Mouse (Mus musculus): Measurements from ENCODE around the gene Exoc2. TPM values are rescaled to one million over a fixed set of nuclear protein-coding genes. Genes with fewer than 3 reads are reported as not detected.

Exoc2 gene
- total and polyA plus RNA-seq, 3 experiments, result 6.9 to 46.6 (median 44.7) TPM

- Histone ChIP-seq H3K9me3 (replicated peaks) (no peaks in the 10 kb centered on the region), H3K4me1 (ENCODE audit: insufficient read depth, low read depth, low read length) (no peaks in the 10 kb centered on the region), H3K4me3 (ENCODE audit: low read depth, low read length) (no peak overlapping the region), H3K36me3 (replicated peaks) (peaks cover 58% of the 10 kb centered on the region), H3K27me3 (ENCODE audit: insufficient read depth, low read length) (no peaks in the 10 kb centered on the region)
- TF ChIP-seq TAL1 (conservative IDR thresholded peaks at IDR 0.05; ENCODE audit: low read depth, low read length) (no peak), GATA2 (IDR thresholded peaks at IDR 0.05; ENCODE audit: borderline replicate concordance, low read depth, low read length) (no peak), GATA1 (IDR thresholded peaks at IDR 0.05; ENCODE audit: borderline replicate concordance, low read length) (no peak), CTCF (IDR thresholded peaks at IDR 0.05; ENCODE audit: low read depth, low read length) (no peak), POLR2AphosphoS5 (IDR thresholded peaks at IDR 0.05; ENCODE audit: insufficient replicate concordance, low read depth, low read length) (no peak)
- ATAC-seq (ENCODE audit: extremely low read depth, insufficient number of reproducible peaks, low FRiP score, poor library complexity, severe bottlenecking) (no peak), DNase-seq (ENCODE audit: low spot score) (no peak)
Measured at GRCm38 (mm10) chr13:30840700-30841099, 133.2 kb downstream of the Exoc2 start.

GRCm38 (mm10) chr13:30836342-30836741 lies 137.6 kb downstream of the Exoc2 start:
- H3K36me3 ChIP-seq (replicated peaks), result peaks cover 55% of the 10 kb centered on the region
- H3K4me1 ChIP-seq (ENCODE audit: insufficient read depth, low read depth, low read length), result no peaks in the 10 kb centered on the region
- no peaks in the 10 kb centered on the region for H3K9me3 ChIP-seq (replicated peaks)
- no peak overlapping the region for H3K4me3 ChIP-seq (ENCODE audit: low read depth, low read length)
- TF ChIP-seq CTCF (IDR thresholded peaks at IDR 0.05; ENCODE audit: low read depth, low read length), result no peak
- no peak for TF ChIP-seq GATA1 (IDR thresholded peaks at IDR 0.05; ENCODE audit: borderline replicate concordance, low read length)
- no peak for TF ChIP-seq GATA2 (IDR thresholded peaks at IDR 0.05; ENCODE audit: borderline replicate concordance, low read depth, low read length)
- TF ChIP-seq TAL1 (conservative IDR thresholded peaks at IDR 0.05; ENCODE audit: low read depth, low read length), result no peak
- TF ChIP-seq POLR2AphosphoS5 (IDR thresholded peaks at IDR 0.05; ENCODE audit: insufficient replicate concordance, low read depth, low read length), result no peak
- DNase-seq (ENCODE audit: low spot score) (no peak), ATAC-seq (ENCODE audit: extremely low read depth, insufficient number of reproducible peaks, low FRiP score, poor library complexity, severe bottlenecking) (no peak)
- H3K27me3 ChIP-seq (ENCODE audit: insufficient read depth, low read length), result no peaks in the 10 kb centered on the region

DNA sequence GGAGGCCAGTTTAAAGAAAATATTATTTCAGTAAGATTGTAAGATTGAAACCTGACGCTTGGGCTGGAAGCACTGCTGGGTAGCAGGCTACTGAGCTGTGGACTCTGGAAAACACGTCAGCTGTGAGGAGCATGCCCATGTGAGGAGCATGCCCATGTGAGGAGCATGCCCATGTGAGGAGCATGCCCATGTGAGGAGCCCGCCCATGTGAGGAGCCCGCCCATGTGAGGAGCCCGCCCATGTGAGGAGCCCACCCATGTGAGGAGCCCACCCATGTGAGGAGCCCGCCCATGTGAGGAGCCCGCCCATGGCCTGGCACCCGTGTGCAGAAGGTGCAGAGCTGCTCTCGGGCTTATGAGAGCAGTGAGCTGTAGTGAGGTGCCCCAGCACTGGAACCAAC lies 139.0 kb downstream of the Exoc2 start:
- TF ChIP-seq GATA2 (IDR thresholded peaks at IDR 0.05; ENCODE audit: borderline replicate concordance, low read depth, low read length) (no peak), TAL1 (conservative IDR thresholded peaks at IDR 0.05; ENCODE audit: low read depth, low read length) (no peak)
- Histone ChIP-seq H3K9me3 (replicated peaks) (no peaks in the 10 kb centered on the region), H3K4me3 (ENCODE audit: low read depth, low read length) (no peak overlapping the region), H3K27me3 (ENCODE audit: insufficient read depth, low read length) (no peaks in the 10 kb centered on the region), H3K36me3 (replicated peaks) (peaks cover 56% of the 10 kb centered on the region), H3K4me1 (ENCODE audit: insufficient read depth, low read depth, low read length) (no peaks in the 10 kb centered on the region)
- ATAC-seq (ENCODE audit: extremely low read depth, insufficient number of reproducible peaks, low FRiP score, poor library complexity, severe bottlenecking), result no peak
- DNase-seq (ENCODE audit: low spot score), result no peak

DNA sequence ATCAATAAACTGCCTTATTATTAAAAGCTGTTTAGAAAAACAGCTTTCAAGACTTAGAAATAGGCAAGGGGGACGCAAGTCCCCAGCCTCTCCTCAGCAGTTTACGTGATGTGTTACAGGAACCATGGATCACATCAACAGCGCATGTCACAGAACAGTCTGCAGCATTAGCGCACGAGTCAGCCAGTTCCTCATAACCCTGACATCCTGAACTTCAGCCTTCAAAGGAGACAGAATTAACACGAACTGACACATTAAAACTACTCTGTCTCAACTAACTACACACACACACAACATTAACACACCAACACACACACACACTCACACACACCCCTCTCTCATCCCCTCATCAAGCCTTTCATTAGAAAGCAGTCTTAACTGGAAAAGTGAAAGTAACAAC lies 139.5 kb downstream of the Exoc2 start:
- no peaks in the 10 kb centered on the region for H3K4me1 ChIP-seq (ENCODE audit: insufficient read depth, low read depth, low read length)
- no peaks in the 10 kb centered on the region for H3K9me3 ChIP-seq (replicated peaks)
- TF ChIP-seq GATA1 (IDR thresholded peaks at IDR 0.05; ENCODE audit: borderline replicate concordance, low read length) (no peak), CTCF (IDR thresholded peaks at IDR 0.05; ENCODE audit: low read depth, low read length) (no peak), GATA2 (IDR thresholded peaks at IDR 0.05; ENCODE audit: borderline replicate concordance, low read depth, low read length) (no peak), POLR2AphosphoS5 (IDR thresholded peaks at IDR 0.05; ENCODE audit: insufficient replicate concordance, low read depth, low read length) (no peak), TAL1 (conservative IDR thresholded peaks at IDR 0.05; ENCODE audit: low read depth, low read length) (no peak)
- H3K4me3 ChIP-seq (ENCODE audit: low read depth, low read length), result no peak overlapping the region
- peaks cover 55% of the 10 kb centered on the region for H3K36me3 ChIP-seq (replicated peaks)
- DNase-seq (ENCODE audit: low spot score), result no peak
- no peaks in the 10 kb centered on the region for H3K27me3 ChIP-seq (ENCODE audit: insufficient read depth, low read length)
- ATAC-seq (ENCODE audit: extremely low read depth, insufficient number of reproducible peaks, low FRiP score, poor library complexity, severe bottlenecking), result no peak

GRCm38 (mm10) chr13:30833476-30834149 lies 140.3 kb downstream of the Exoc2 start:
- TF ChIP-seq GATA2 (IDR thresholded peaks at IDR 0.05; ENCODE audit: borderline replicate concordance, low read depth, low read length) (no peak), GATA1 (IDR thresholded peaks at IDR 0.05; ENCODE audit: borderline replicate concordance, low read length) (no peak), CTCF (IDR thresholded peaks at IDR 0.05; ENCODE audit: low read depth, low read length) (no peak), POLR2AphosphoS5 (IDR thresholded peaks at IDR 0.05; ENCODE audit: insufficient replicate concordance, low read depth, low read length) (no peak), TAL1 (conservative IDR thresholded peaks at IDR 0.05; ENCODE audit: low read depth, low read length) (no peak)
- peaks cover 53% of the 10 kb centered on the region for H3K36me3 ChIP-seq (replicated peaks)
- ATAC-seq (ENCODE audit: extremely low read depth, insufficient number of reproducible peaks, low FRiP score, poor library complexity, severe bottlenecking) (no peak), DNase-seq (ENCODE audit: low spot score) (no peak)
- no peaks in the 10 kb centered on the region for H3K4me1 ChIP-seq (ENCODE audit: insufficient read depth, low read depth, low read length)
- no peaks in the 10 kb centered on the region for H3K27me3 ChIP-seq (ENCODE audit: insufficient read depth, low read length)
- H3K4me3 ChIP-seq (ENCODE audit: low read depth, low read length), result no peak overlapping the region
- no peaks in the 10 kb centered on the region for H3K9me3 ChIP-seq (replicated peaks)

GRCm38 (mm10) chr13:30831369-30831768 lies 142.5 kb downstream of the Exoc2 start:
- DNase-seq (ENCODE audit: low spot score), result no peak
- H3K36me3 ChIP-seq (replicated peaks), result peaks cover 64% of the 10 kb centered on the region
- H3K9me3 ChIP-seq (replicated peaks), result no peaks in the 10 kb centered on the region
- H3K4me3 ChIP-seq (ENCODE audit: low read depth, low read length), result no peak overlapping the region
- no peaks in the 10 kb centered on the region for H3K4me1 ChIP-seq (ENCODE audit: insufficient read depth, low read depth, low read length)
- ATAC-seq (ENCODE audit: extremely low read depth, insufficient number of reproducible peaks, low FRiP score, poor library complexity, severe bottlenecking), result no peak
- no peaks in the 10 kb centered on the region for H3K27me3 ChIP-seq (ENCODE audit: insufficient read depth, low read length)
- no peak for TF ChIP-seq CTCF (IDR thresholded peaks at IDR 0.05; ENCODE audit: low read depth, low read length)
- no peak for TF ChIP-seq TAL1 (conservative IDR thresholded peaks at IDR 0.05; ENCODE audit: low read depth, low read length)
- TF ChIP-seq GATA1 (IDR thresholded peaks at IDR 0.05; ENCODE audit: borderline replicate concordance, low read length), result no peak
- TF ChIP-seq POLR2AphosphoS5 (IDR thresholded peaks at IDR 0.05; ENCODE audit: insufficient replicate concordance, low read depth, low read length), result no peak
- no peak for TF ChIP-seq GATA2 (IDR thresholded peaks at IDR 0.05; ENCODE audit: borderline replicate concordance, low read depth, low read length)
